Mouse (Mus musculus): ENCODE results near the gene Fhl1. TPM values are rescaled to one million over a fixed set of nuclear protein-coding genes. Genes with fewer than 3 reads are reported as not detected.

Fhl1 gene
- 798 TPM for polyA plus RNA-seq (2014; fragmentation: Illumina TruSeq; extraction: RNeasy Lipid Tissue Mini Kit (QIAGEN cat#74804); ENCODE audit: low read depth, low replicate concordance)

GRCm38 (mm10) chrX:56731306-56732201 lies at the start of gene Fhl1:
Fhl1 (plus strand) TSS chrX:56731787.

DNA sequence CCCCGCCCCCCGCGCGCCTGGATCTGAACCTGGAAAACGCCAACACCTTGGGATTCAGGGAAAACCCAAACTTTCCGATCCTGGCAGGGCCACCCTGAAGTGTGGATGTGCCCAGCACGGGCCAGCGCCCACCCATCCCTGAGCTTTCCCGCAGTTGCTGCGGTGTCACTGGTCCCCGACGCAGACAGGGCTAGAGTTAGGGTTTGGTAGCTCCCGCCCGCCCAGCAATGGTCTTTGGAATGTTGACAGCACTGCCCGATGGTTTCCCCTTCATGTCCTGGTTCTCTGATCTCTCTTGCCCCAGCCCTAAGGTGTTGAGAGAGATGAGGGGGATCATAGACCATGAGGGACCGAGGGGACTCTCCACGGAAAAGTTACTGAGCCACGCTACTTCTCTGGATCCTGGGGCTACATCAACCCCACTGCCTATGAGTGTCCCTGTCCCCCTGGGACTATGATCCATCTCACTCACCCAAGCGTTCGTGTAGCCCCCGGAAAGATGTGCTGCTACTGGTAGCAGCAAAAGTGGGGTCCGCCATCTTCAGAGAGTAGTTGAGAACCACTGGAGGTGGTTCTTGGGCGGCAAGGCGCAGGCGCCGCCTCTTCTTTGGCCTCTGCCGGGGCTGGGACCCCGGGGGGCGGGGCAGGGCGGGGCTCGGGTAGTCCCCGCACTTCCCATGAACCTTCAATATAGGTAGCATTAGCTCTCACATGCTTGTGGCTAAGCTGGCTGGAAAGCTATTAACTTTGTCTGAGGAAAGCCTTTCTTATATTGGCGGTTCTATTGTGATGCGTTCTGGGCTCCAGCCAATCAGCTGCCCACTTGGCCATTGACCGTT lies 90.4 kb downstream of the Fhl1 start, which contains the start of gene Map7d3:
Gene Map7d3, minus strand, starts transcription at position 562 of the 839 bp plus-strand sequence.

Other genes starting within 250 kb of the Fhl1 start
- gene Gm10477, start 207.0 kb upstream of the Fhl1 start, polyA plus RNA-seq (2014; fragmentation: Illumina TruSeq; extraction: RNeasy Lipid Tissue Mini Kit (QIAGEN cat#74804); ENCODE audit: low read depth, low replicate concordance) = not detected
- gene Gm648, start 182.2 kb upstream of the Fhl1 start, polyA plus RNA-seq (2014; fragmentation: Illumina TruSeq; extraction: RNeasy Lipid Tissue Mini Kit (QIAGEN cat#74804); ENCODE audit: low read depth, low replicate concordance) = not detected
- gene Mmgt1, start 133.7 kb upstream of the Fhl1 start, polyA plus RNA-seq (2014; fragmentation: Illumina TruSeq; extraction: RNeasy Lipid Tissue Mini Kit (QIAGEN cat#74804); ENCODE audit: low read depth, low replicate concordance) = 91.4 TPM
- 47.8 TPM for gene Slc9a6, start 122.0 kb upstream of the Fhl1 start, polyA plus RNA-seq (2014; fragmentation: Illumina TruSeq; extraction: RNeasy Lipid Tissue Mini Kit (QIAGEN cat#74804); ENCODE audit: low read depth, low replicate concordance)
- 1.3 TPM for gene Map7d3, start 90.5 kb downstream of the Fhl1 start, polyA plus RNA-seq (2014; fragmentation: Illumina TruSeq; extraction: RNeasy Lipid Tissue Mini Kit (QIAGEN cat#74804); ENCODE audit: low read depth, low replicate concordance)
- gene Adgrg4, start 138.4 kb downstream of the Fhl1 start, polyA plus RNA-seq (2014; fragmentation: Illumina TruSeq; extraction: RNeasy Lipid Tissue Mini Kit (QIAGEN cat#74804); ENCODE audit: low read depth, low replicate concordance) = not detected